Comparison of ENCODE assay signal across 13 mouse cellular contexts in the genomic region with DNA sequence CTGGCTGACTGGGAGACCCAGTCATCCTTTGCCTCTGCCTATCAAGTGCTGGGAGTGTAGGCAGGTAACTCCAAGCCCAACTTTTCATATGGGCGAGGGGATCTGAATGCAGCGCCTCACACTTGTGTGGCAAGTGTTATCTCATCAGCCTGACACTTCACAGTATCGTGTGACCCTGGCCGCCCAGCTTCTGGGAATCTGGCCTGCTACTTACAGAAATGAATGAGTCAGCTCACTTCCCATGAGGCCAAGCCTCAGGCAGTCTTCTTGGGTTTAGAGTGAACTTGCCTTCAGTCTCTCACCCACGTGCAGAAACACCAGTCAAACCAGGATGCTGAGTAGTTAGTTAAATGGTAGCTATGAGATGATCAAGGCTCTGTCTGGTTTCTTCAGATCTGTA.
A peak's percentile ranks its signal among the peaks of the same experiment; 100 is the strongest.
DNase-seq lines count a peak whose midpoint lies in the region; ATAC-seq and TF ChIP-seq lines count a peak whose summit lies in the region.
"Had no signal": no experiment of that assay in that cellular context is flagged by ENCODE, and none has a peak within 500 bp of the region (broad histone marks: within the 10 kb centered on the region; RNA-seq: fewer than 3 reads in every experiment).

No protein-coding gene starts in this region.

- H3K4me1 ChIP-seq in heart, postnatal 0 days (ENCODE audit: control insufficient read depth, insufficient read depth) = peaks cover 39% of the 10 kb centered on the region
- peaks cover 5% of the 10 kb centered on the region; the same call in 1 of the 2 replicates for H3K4me1 ChIP-seq in kidney, embryonic 16.5 days (ENCODE audit: insufficient read depth, low read length)
- H3K4me1 ChIP-seq in midbrain, embryonic 15.5 days = 0 out of 2 replicates have a peak, but pooled peaks cover 3% of the 10 kb centered on the region

- peak overlapping the region; percentile 94 for H3K27ac ChIP-seq in heart, postnatal 0 days (ENCODE audit: low read depth)
- H3K27ac ChIP-seq in kidney, embryonic 16.5 days (ENCODE audit: low read length) = no peak overlapping the region
- H3K27ac ChIP-seq in midbrain, embryonic 15.5 days = no peak overlapping the region
- H3K27ac ChIP-seq: hindbrain, postnatal 0 days; liver, embryonic 14.5 days had no signal

- no peak for TF ChIP-seq EP300 in heart, postnatal 0 days (IDR thresholded peaks at IDR 0.05; ENCODE audit: low read depth)

- no peak for ATAC-seq in heart, postnatal 0 days (ENCODE audit: insufficient read depth, low read depth)
- ATAC-seq in kidney, embryonic 16.5 days (ENCODE audit: low FRiP score, low TSS enrichment) = no peak
- no peak for ATAC-seq in midbrain, embryonic 15.5 days (replicated peaks)
- ATAC-seq: hindbrain, postnatal 0 days had no signal

- H3K4me3 ChIP-seq in heart, postnatal 0 days (ENCODE audit: low read depth, low read length) = no peak overlapping the region
- no peak overlapping the region for H3K4me3 ChIP-seq in kidney, embryonic 16.5 days (ENCODE audit: low read length)
- no peak overlapping the region for H3K4me3 ChIP-seq in midbrain, embryonic 15.5 days
- H3K4me3 ChIP-seq: erythroblast, embryonic 14.5 days had no signal

- H3K36me3 ChIP-seq in heart, postnatal 0 days (replicated peaks; ENCODE audit: control insufficient read depth, insufficient read depth, low read length) = no peaks in the 10 kb centered on the region
- H3K36me3 ChIP-seq in kidney, embryonic 16.5 days (ENCODE audit: insufficient read depth, low read length) = no peaks in the 10 kb centered on the region
- no peaks in the 10 kb centered on the region for H3K36me3 ChIP-seq in midbrain, embryonic 15.5 days (replicated peaks)

- 23% methylated on average over 5 of the region's 5 CpGs for WGBS in heart, postnatal 0 days
- WGBS in kidney, embryonic 16.5 days = 66% methylated on average over 5 of the region's 5 CpGs
- WGBS in midbrain, embryonic 15.5 days = 84% methylated on average over 5 of the region's 5 CpGs

- DNase-seq in 3T3-L1 (ENCODE audit: low read depth, low spot score) (peak; percentile 95), NIH3T3 (ENCODE audit: low read depth) (peak; percentile 87)
- DNase-seq in heart, adult 8-10 months (ENCODE audit: low spot score) = peak; percentile 43
- no peak for DNase-seq in heart, postnatal 0 days (ENCODE audit: low spot score)
- DNase-seq in kidney, postnatal 25 days = no peak
- DNase-seq: cerebellum, postnatal 25 days; forebrain, postnatal 0 days; kidney, adult 2 months had no signal

- no peak overlapping the region for H3K4me2 ChIP-seq in heart, postnatal 0 days (ENCODE audit: low read depth, low read length)
- H3K4me2 ChIP-seq in kidney, embryonic 16.5 days (replicated peaks; ENCODE audit: low read depth, low read length) = no peak overlapping the region
- no peak overlapping the region for H3K4me2 ChIP-seq in midbrain, embryonic 15.5 days

- H3K27me3 ChIP-seq in heart, postnatal 0 days (ENCODE audit: control insufficient read depth, insufficient read depth, low read length) = no peaks in the 10 kb centered on the region
- no peaks in the 10 kb centered on the region; the same call in 1 of the 2 replicates for H3K27me3 ChIP-seq in kidney, embryonic 16.5 days (ENCODE audit: insufficient read depth, low read length)
- H3K27me3 ChIP-seq in midbrain, embryonic 15.5 days (replicated peaks) = no peaks in the 10 kb centered on the region

- H3K9ac ChIP-seq in heart, postnatal 0 days (replicated peaks; ENCODE audit: low read depth, low read length) = no peak overlapping the region
- H3K9ac ChIP-seq in kidney, embryonic 16.5 days (replicated peaks; ENCODE audit: low read length) = no peak overlapping the region
- H3K9ac ChIP-seq in midbrain, embryonic 15.5 days = no peak overlapping the region
- H3K9ac ChIP-seq: forebrain, postnatal 0 days; liver, embryonic 14.5 days had no signal

- no peaks in the 10 kb centered on the region for H3K9me3 ChIP-seq in heart, postnatal 0 days (replicated peaks; ENCODE audit: control insufficient read depth, low read length)
- no peaks in the 10 kb centered on the region for H3K9me3 ChIP-seq in kidney, embryonic 16.5 days (ENCODE audit: low read length)
- no peaks in the 10 kb centered on the region for H3K9me3 ChIP-seq in midbrain, embryonic 15.5 days

- TF ChIP-seq CTCF in heart, postnatal 0 days (IDR thresholded peaks at IDR 0.05; ENCODE audit: low read depth) = no peak

Comparison
In these comparisons a context has a peak if more than half of its experiments do, and no peak if none do; other contexts are left out.
1. DNase-seq: peak in 3T3-L1 (single experiment), NIH3T3 (single experiment) and heart, adult 8-10 months (single experiment); none in heart, postnatal 0 days (single experiment) and kidney, postnatal 25 days (0 of 2).